Mouse (Mus musculus): ENCODE data around the gene C1s2. TPM values are rescaled to one million over a fixed set of nuclear protein-coding genes. Genes with fewer than 3 reads are reported as not detected.
"Not testable (repeated sequence)": the region's sequence is repeated elsewhere in the genome, so short reads cannot be mapped to it uniquely, and the experiment has no call there.

The C1s2 gene
- polyA plus RNA-seq, 1 experiment from 2014 or later, result not detected

DNA sequence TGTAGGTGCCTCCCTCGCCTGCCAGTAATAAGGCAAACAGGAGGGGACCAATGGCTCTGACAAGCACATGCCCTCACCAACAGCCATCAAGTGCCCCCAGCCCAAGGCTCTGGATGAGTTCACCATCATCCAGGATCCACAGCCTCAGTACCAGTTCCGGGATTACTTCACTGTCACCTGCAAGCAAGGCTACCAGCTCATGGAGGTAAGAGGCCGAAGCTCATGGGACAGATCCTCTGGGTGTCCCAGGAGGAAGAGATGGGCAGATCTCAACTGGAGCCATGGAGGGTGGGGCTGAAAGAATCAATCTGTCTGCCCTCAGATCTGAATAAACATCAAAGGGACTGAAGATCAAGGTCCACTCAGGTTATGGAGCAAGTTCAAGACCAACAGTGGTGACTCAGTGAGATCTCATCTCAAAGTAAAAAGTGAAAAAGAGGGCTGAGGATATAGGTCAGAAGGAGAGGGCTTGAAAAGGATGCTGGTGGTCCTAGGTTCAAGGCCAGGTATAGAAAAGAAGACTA lies 60.7 kb downstream of the C1s2 start:
- not testable (repeated sequence) for DNase-seq (ENCODE audit: low spot score); ATAC-seq (replicated peaks; ENCODE audit: low FRiP score)
- 82% methylated on average over 3 of the region's 3 CpGs for WGBS

More for the DNA sequence above, 60.7 kb downstream of the C1s2 start:
- not testable (repeated sequence) for H3K4me1 ChIP-seq (replicated peaks; ENCODE audit: control insufficient read depth, insufficient read depth, low read length); H3K9me3 ChIP-seq (ENCODE audit: control insufficient read depth, low read length); H3K4me3 ChIP-seq (ENCODE audit: low read depth, low read length); H3K36me3 ChIP-seq (ENCODE audit: control insufficient read depth, insufficient read depth, low read length); H3K27ac ChIP-seq (ENCODE audit: low read depth, low read length); H3K27me3 ChIP-seq (ENCODE audit: control insufficient read depth, insufficient read depth, low read length); H3K4me2 ChIP-seq (ENCODE audit: low read depth, low read length, severe bottlenecking); H3K9ac ChIP-seq (ENCODE audit: low read length)

Other genes starting within 250 kb of the C1s2 start
- gene Pex5, start 221.0 kb downstream of the C1s2 start, polyA plus RNA-seq (2014; fragmentation: Nextera tagmentation; extraction: Ambion mirVana), result 46.9 and 49.9 TPM in 2 replicates
- 12.8 and 15.2 TPM in 2 replicates for gene Clstn3, start 171.3 kb downstream of the C1s2 start, polyA plus RNA-seq (2014; fragmentation: Nextera tagmentation; extraction: Ambion mirVana)
- 0.08 and 0.21 TPM in 2 replicates for gene C1rl, start 143.0 kb downstream of the C1s2 start, polyA plus RNA-seq (2014; fragmentation: Nextera tagmentation; extraction: Ambion mirVana)
- gene C1ra, start 123.7 kb downstream of the C1s2 start, polyA plus RNA-seq (2014; fragmentation: Nextera tagmentation; extraction: Ambion mirVana), result 0.08 and 0.35 TPM in 2 replicates
- 0.33 TPM in 1 of 2 replicates, not detected in the other for gene C1s1, start 93.7 kb downstream of the C1s2 start, polyA plus RNA-seq (2014; fragmentation: Nextera tagmentation; extraction: Ambion mirVana)
- not detected in 2 replicates for gene C1rb, start 65.8 kb downstream of the C1s2 start, polyA plus RNA-seq (2014; fragmentation: Nextera tagmentation; extraction: Ambion mirVana)
- 34.3 and 35.5 TPM in 2 replicates for gene Lpcat3, start 26.9 kb upstream of the C1s2 start, polyA plus RNA-seq (2014; fragmentation: Nextera tagmentation; extraction: Ambion mirVana)
- 227 and 228 TPM in 2 replicates for gene Emg1, start 76.1 kb upstream of the C1s2 start, polyA plus RNA-seq (2014; fragmentation: Nextera tagmentation; extraction: Ambion mirVana)
- gene Phb2, start 76.3 kb upstream of the C1s2 start, polyA plus RNA-seq (2014; fragmentation: Nextera tagmentation; extraction: Ambion mirVana), result 376 and 404 TPM in 2 replicates
- 4.8 and 4.9 TPM in 2 replicates for gene Ptpn6, start 102.6 kb upstream of the C1s2 start, polyA plus RNA-seq (2014; fragmentation: Nextera tagmentation; extraction: Ambion mirVana)
- gene Grcc10, start 105.3 kb upstream of the C1s2 start, polyA plus RNA-seq (2014; fragmentation: Nextera tagmentation; extraction: Ambion mirVana), result 509 and 514 TPM in 2 replicates
- not detected in 2 replicates for gene Gm45234, start 119.9 kb upstream of the C1s2 start, polyA plus RNA-seq (2014; fragmentation: Nextera tagmentation; extraction: Ambion mirVana)
- 13.9 and 14.4 TPM in 2 replicates for gene Atn1, start 120.4 kb upstream of the C1s2 start, polyA plus RNA-seq (2014; fragmentation: Nextera tagmentation; extraction: Ambion mirVana)
- 5.8 and 6.0 TPM in 2 replicates for gene Eno2, start 133.6 kb upstream of the C1s2 start, polyA plus RNA-seq (2014; fragmentation: Nextera tagmentation; extraction: Ambion mirVana)
- gene Lrrc23, start 143.6 kb upstream of the C1s2 start, polyA plus RNA-seq (2014; fragmentation: Nextera tagmentation; extraction: Ambion mirVana), result 4.5 and 6.8 TPM in 2 replicates
- 7.5 and 8.4 TPM in 2 replicates for gene Spsb2, start 172.6 kb upstream of the C1s2 start, polyA plus RNA-seq (2014; fragmentation: Nextera tagmentation; extraction: Ambion mirVana)
- gene Tpi1, start 178.2 kb upstream of the C1s2 start, polyA plus RNA-seq (2014; fragmentation: Nextera tagmentation; extraction: Ambion mirVana), result 875 and 885 TPM in 2 replicates
- 182 and 184 TPM in 2 replicates for gene Usp5, start 193.4 kb upstream of the C1s2 start, polyA plus RNA-seq (2014; fragmentation: Nextera tagmentation; extraction: Ambion mirVana)
- gene Cdca3, start 193.5 kb upstream of the C1s2 start, polyA plus RNA-seq (2014; fragmentation: Nextera tagmentation; extraction: Ambion mirVana), result 276 and 307 TPM in 2 replicates
- gene Gnb3, start 204.2 kb upstream of the C1s2 start, polyA plus RNA-seq (2014; fragmentation: Nextera tagmentation; extraction: Ambion mirVana), result 0.71 and 1.1 TPM in 2 replicates
- gene P3h3, start 221.7 kb upstream of the C1s2 start, polyA plus RNA-seq (2014; fragmentation: Nextera tagmentation; extraction: Ambion mirVana), result 17.3 and 17.8 TPM in 2 replicates
- gene Gpr162, start 227.9 kb upstream of the C1s2 start, polyA plus RNA-seq (2014; fragmentation: Nextera tagmentation; extraction: Ambion mirVana), result 2.7 and 2.8 TPM in 2 replicates

All from forebrain, embryonic 11.5 days (tissue).